ENCODE assay signal across 8 mouse cellular contexts in genomic region chr6:38875258-38876070, GRCm38 (mm10). TPM values are rescaled to one million over a fixed set of nuclear protein-coding genes. Genes with fewer than 3 reads are reported as not detected.
DNase-seq lines count a peak whose midpoint lies in the region; ATAC-seq lines count a peak whose summit lies in the region.

Tbxas1 (plus strand) TSS chr6:38875404.

- no peak; the same call in 1 of the 2 replicates for ATAC-seq in liver, embryonic 11.5 days (replicated peaks; ENCODE audit: low FRiP score)
- peak; percentile 1; the same call in 1 of the 2 replicates for ATAC-seq in stomach, embryonic 16.5 days (ENCODE audit: insufficient read depth, low FRiP score)

- WGBS in liver, embryonic 11.5 days = under 1% methylated on average over 55 of the region's 77 CpGs
- WGBS in stomach, embryonic 16.5 days = 1% methylated on average over 46 of the region's 77 CpGs

- no peaks in the 10 kb centered on the region for H3K9me3 ChIP-seq in liver, embryonic 11.5 days (ENCODE audit: control insufficient read depth, low read length)
- H3K9me3 ChIP-seq in stomach, embryonic 16.5 days (replicated peaks; ENCODE audit: control insufficient read depth, low read length) = no peaks in the 10 kb centered on the region

- peaks cover under 1% of the 10 kb centered on the region; the same call in 1 of the 2 replicates for H3K36me3 ChIP-seq in liver, embryonic 11.5 days (ENCODE audit: control insufficient read depth, insufficient read depth, low read length)
- no peaks in the 10 kb centered on the region for H3K36me3 ChIP-seq in stomach, embryonic 16.5 days (ENCODE audit: control insufficient read depth, insufficient read depth, low read length)

- H3K4me2 ChIP-seq in liver, embryonic 11.5 days = peak within 1 kb of the TSS; percentile 90
- H3K4me2 ChIP-seq in stomach, embryonic 16.5 days (ENCODE audit: low read depth, low read length) = peak within 1 kb of the TSS; percentile 62

- H3K27me3 ChIP-seq in liver, embryonic 11.5 days (replicated peaks; ENCODE audit: control insufficient read depth, insufficient read depth, low read length) = 0 out of 2 replicates have a peak, but pooled peaks cover 2% of the 10 kb centered on the region
- no peaks in the 10 kb centered on the region for H3K27me3 ChIP-seq in stomach, embryonic 16.5 days (ENCODE audit: control insufficient read depth, insufficient read depth, low read length)

- H3K9ac ChIP-seq in liver, embryonic 11.5 days (ENCODE audit: low read depth, low read length) = peak within 1 kb of the TSS; percentile 99
- H3K9ac ChIP-seq in stomach, embryonic 16.5 days (ENCODE audit: low read length) = peak within 1 kb of the TSS; percentile 100

- peak within 1 kb of the TSS; percentile 100 for H3K4me3 ChIP-seq in liver, embryonic 11.5 days (ENCODE audit: low read depth, low read length)
- peak within 1 kb of the TSS; percentile 99 for H3K4me3 ChIP-seq in stomach, embryonic 16.5 days (replicated peaks; ENCODE audit: low read length)

- H3K27ac ChIP-seq in liver, embryonic 11.5 days (ENCODE audit: low read depth, low read length) = peak within 1 kb of the TSS; percentile 99
- H3K27ac ChIP-seq in stomach, embryonic 16.5 days (ENCODE audit: low read length) = peak within 1 kb of the TSS; percentile 97

- DNase-seq in urinary bladder, adult 18-20 months (ENCODE audit: low spot score in 2 of 2) = peak; percentile 15 to 46
- no peak for DNase-seq in urinary bladder, postnatal 10 days (ENCODE audit: low spot score)
- peak; percentile 64 for DNase-seq in embryo, embryonic 9.5 days (ENCODE audit: extremely low spot score)
- DNase-seq in heart, adult 18-20 months = peak; percentile 50 to 64
- peak; percentile 43 for DNase-seq in kidney, adult 9 months
- DNase-seq in liver, embryonic 11.5 days (ENCODE audit: low spot score) = peak; percentile 59
- DNase-seq in naive thymus-derived CD4-positive, alpha-beta T cell, adult 2 months (ENCODE audit: low read depth) = peak; percentile 55

- H3K4me1 ChIP-seq in liver, embryonic 11.5 days (replicated peaks; ENCODE audit: control insufficient read depth, insufficient read depth, low read length) = peaks cover 33% of the 10 kb centered on the region
- H3K4me1 ChIP-seq in stomach, embryonic 16.5 days (ENCODE audit: control insufficient read depth, insufficient read depth, low read length) = peaks cover 15% of the 10 kb centered on the region

RNA-seq across cellular contexts. Expression of gene Tbxas1, which starts in this region (rescaled TPM):
- total RNA-seq in heart, adult 18-20 months (2021) = 1 to 10 TPM; 1.7 TPM
- polyA plus RNA-seq in liver, embryonic 11.5 days (2014; fragmentation: Nextera tagmentation; extraction: Ambion mirVana) = 11.5 and 12.0 TPM in 2 replicates
- polyA plus RNA-seq in stomach, embryonic 16.5 days (2015; fragmentation: Nextera tagmentation; extraction: Ambion mirVana) = 4.4 TPM in 2 replicates
